Mouse (Mus musculus): Measurements from ENCODE around the gene Crim1. TPM values are rescaled to one million over a fixed set of nuclear protein-coding genes. Genes with fewer than 3 reads are reported as not detected.

The Crim1 gene
- total and polyA plus RNA-seq, 3 experiments, result 14.1 to 72.8 (median 21.9) TPM

GRCm38 (mm10) chr17:78318810-78319209 lies 118.8 kb downstream of the Crim1 start:
- Histone ChIP-seq H3K27me3 (replicated peaks) (no peaks in the 10 kb centered on the region), H3K4me3 (replicated peaks in 1 of 3; ENCODE audit: low read depth in 2 of 3, low read length in 2 of 3, poor library complexity in 1 of 3) (no peak overlapping the region), H3K79me2 (replicated peaks; ENCODE audit: control insufficient read depth, extremely low read depth, insufficient read depth, poor library complexity, severe bottlenecking) (peaks cover 3% of the 10 kb centered on the region), H3K9me3 (replicated peaks; ENCODE audit: low read length) (no peaks in the 10 kb centered on the region), H3K9ac (ENCODE audit: insufficient read depth, low read depth) (no peak overlapping the region), H3K27ac (ENCODE audit: insufficient read depth, low read depth) (no peak overlapping the region), H3K36me3 (replicated peaks in 1 of 2; ENCODE audit: control insufficient read depth in 1 of 2, insufficient read depth in 1 of 2, low read length in 1 of 2) (peaks cover 44 to 86% of the 10 kb centered on the region in 2 experiments), H3K4me2 (ENCODE audit: insufficient read depth, low read depth, poor library complexity, severe bottlenecking) (no peak overlapping the region), H3K4me1 (ENCODE audit: control insufficient read depth in 1 of 2, insufficient read depth in 2 of 2) (peaks cover 6 to 40% of the 10 kb centered on the region in 2 experiments)
- no peak for DNase-seq (ENCODE audit: extremely low read depth)
- in situ Hi-C loops (cut with MboI; ENCODE audit: low pct_ligation_motif_present, low pct_unique_long_range_greater_than_20kb, low sequenced_read_pairs), result no loop called here
- dilution Hi-C loops (cut with MboI; ENCODE audit: extremely low pct_ligation_motif_present, extremely low pct_unique_long_range_greater_than_20kb, low sequenced_read_pairs), result no loop called here
- TF ChIP-seq ZMIZ1 (IDR thresholded peaks at IDR 0.05; ENCODE audit: low read depth, low read length), result no peak
- TF ChIP-seq ZC3H11A (IDR thresholded peaks at IDR 0.05; ENCODE audit: low read depth, low read length), result no peak
- TF ChIP-seq CHD2 (IDR thresholded peaks at IDR 0.05; ENCODE audit: low read length), result no peak

GRCm38 (mm10) chr17:78321216-78321835 lies 121.3 kb downstream of the Crim1 start:
- H3K27me3 ChIP-seq (replicated peaks), result no peaks in the 10 kb centered on the region
- dilution Hi-C loops (cut with MboI; ENCODE audit: extremely low pct_ligation_motif_present, extremely low pct_unique_long_range_greater_than_20kb, low sequenced_read_pairs) (no loop called here), in situ Hi-C loops (cut with MboI; ENCODE audit: low pct_ligation_motif_present, low pct_unique_long_range_greater_than_20kb, low sequenced_read_pairs) (no loop called here)
- no peak for TF ChIP-seq USF2 (conservative IDR thresholded peaks at IDR 0.05; ENCODE audit: low read depth, low read length)
- H3K4me2 ChIP-seq (ENCODE audit: insufficient read depth, low read depth, poor library complexity, severe bottlenecking), result no peak overlapping the region
- DNase-seq (ENCODE audit: extremely low read depth), result no peak
- no peak overlapping the region for H3K27ac ChIP-seq (ENCODE audit: insufficient read depth, low read depth)
- H3K9me3 ChIP-seq (replicated peaks; ENCODE audit: low read length), result no peaks in the 10 kb centered on the region
- H3K9ac ChIP-seq (ENCODE audit: insufficient read depth, low read depth), result no peak overlapping the region
- peaks cover 0 to 22% of the 10 kb centered on the region in 2 experiments; a peak in 2 of 4 replicates for H3K4me1 ChIP-seq (ENCODE audit: control insufficient read depth in 1 of 2, insufficient read depth in 2 of 2)
- H3K79me2 ChIP-seq (replicated peaks; ENCODE audit: control insufficient read depth, extremely low read depth, insufficient read depth, poor library complexity, severe bottlenecking), result no peaks in the 10 kb centered on the region; the same call in 1 of the 2 replicates
- peaks cover 40 to 85% of the 10 kb centered on the region in 2 experiments for H3K36me3 ChIP-seq (replicated peaks in 1 of 2; ENCODE audit: control insufficient read depth in 1 of 2, insufficient read depth in 1 of 2, low read length in 1 of 2)
- no peak overlapping the region for H3K4me3 ChIP-seq (replicated peaks in 1 of 3; ENCODE audit: low read depth in 2 of 3, low read length in 2 of 3, poor library complexity in 1 of 3)

GRCm38 (mm10) chr17:78322369-78323335 lies 122.6 kb downstream of the Crim1 start:
- in situ Hi-C loops (cut with MboI; ENCODE audit: low pct_ligation_motif_present, low pct_unique_long_range_greater_than_20kb, low sequenced_read_pairs), result no loop called here
- Histone ChIP-seq H3K9me3 (replicated peaks; ENCODE audit: low read length) (no peaks in the 10 kb centered on the region), H3K79me2 (replicated peaks; ENCODE audit: control insufficient read depth, extremely low read depth, insufficient read depth, poor library complexity, severe bottlenecking) (no peaks in the 10 kb centered on the region; the same call in 1 of the 2 replicates), H3K27ac (ENCODE audit: insufficient read depth, low read depth) (no peak overlapping the region), H3K27me3 (replicated peaks) (no peaks in the 10 kb centered on the region), H3K4me3 (replicated peaks in 1 of 3; ENCODE audit: low read depth in 2 of 3, low read length in 2 of 3, poor library complexity in 1 of 3) (no peak overlapping the region), H3K9ac (ENCODE audit: insufficient read depth, low read depth) (no peak overlapping the region), H3K36me3 (replicated peaks in 1 of 2; ENCODE audit: control insufficient read depth in 1 of 2, insufficient read depth in 1 of 2, low read length in 1 of 2) (peaks cover 37 to 85% of the 10 kb centered on the region in 2 experiments), H3K4me1 (ENCODE audit: control insufficient read depth in 1 of 2, insufficient read depth in 2 of 2) (peaks cover 0 to 19% of the 10 kb centered on the region in 2 experiments; a peak in 1 of 4 replicates), H3K4me2 (ENCODE audit: insufficient read depth, low read depth, poor library complexity, severe bottlenecking) (no peak overlapping the region)
- TF ChIP-seq IRF4 (IDR thresholded peaks at IDR 0.05; ENCODE audit: low read depth, low read length) (no peak), JUND (conservative IDR thresholded peaks at IDR 0.05; ENCODE audit: low read depth, low read length) (no peak), MXI1 (IDR thresholded peaks at IDR 0.05; ENCODE audit: low read depth, low read length) (no peak), POLR2AphosphoS2 (IDR thresholded peaks at IDR 0.05; ENCODE audit: low read depth, low read length) (no peak), RCOR1 (conservative IDR thresholded peaks at IDR 0.05; ENCODE audit: low read depth, low read length) (no peak), NRF1 (IDR thresholded peaks at IDR 0.05; ENCODE audit: low read depth, low read length) (no peak), SIN3A (IDR thresholded peaks at IDR 0.05; ENCODE audit: low read length) (no peak), ZMIZ1 (IDR thresholded peaks at IDR 0.05; ENCODE audit: low read depth, low read length) (no peak), ETS1 (conservative IDR thresholded peaks at IDR 0.05; ENCODE audit: low read depth, low read length) (no peak), MAFK (IDR thresholded peaks at IDR 0.05; ENCODE audit: insufficient replicate concordance, low read length) (no peak), TCF12 (IDR thresholded peaks at IDR 0.05; ENCODE audit: low read depth, low read length) (no peak), POLR2A (IDR thresholded peaks at IDR 0.05; ENCODE audit: low read depth, low read length) (no peak), CHD1 (IDR thresholded peaks at IDR 0.05; ENCODE audit: low read depth, low read length) (no peak), ZNF384 (IDR thresholded peaks at IDR 0.05; ENCODE audit: low read depth, low read length) (no peak), ZKSCAN1 (IDR thresholded peaks at IDR 0.05; ENCODE audit: borderline replicate concordance, low read depth, low read length) (no peak), GABPA (IDR thresholded peaks at IDR 0.05; ENCODE audit: insufficient replicate concordance, low read depth, low read length) (no peak), CHD2 (IDR thresholded peaks at IDR 0.05; ENCODE audit: low read length) (no peak), MYC (IDR thresholded peaks at IDR 0.05; ENCODE audit: low read depth, low read length) (no peak), UBTF (IDR thresholded peaks at IDR 0.05; ENCODE audit: low read depth, low read length) (no peak)
- dilution Hi-C loops (cut with MboI; ENCODE audit: extremely low pct_ligation_motif_present, extremely low pct_unique_long_range_greater_than_20kb, low sequenced_read_pairs), result no loop called here
- DNase-seq (ENCODE audit: extremely low read depth), result no peak

Data from CH12.LX (cell line).